Mouse (Mus musculus) cerebellum, adult 11 months (tissue): ENCODE data around the gene Map7d2.
"Not testable (repeated sequence)": the region's sequence is repeated elsewhere in the genome, so short reads cannot be mapped to it uniquely, and the experiment has no call there.

ENCODE experiments used
- DNase-seq: peaks from one replicate; pipeline ENCODE4 v3.0.0; 2022

Gene Map7d2

GRCm38 (mm10) chrX:159414130-159414828 lies at the start of gene Map7d2:
TSS of gene Map7d2 (plus strand) at chrX:159414572.
- DNase-seq: peak; percentile 54

- peak; percentile 53 for DNase-seq
These were observed 42.3 kb upstream of the Map7d2 start, which contains the start of gene Eif1ax for GRCm38 (mm10) chrX:159371831-159372752. TSS of gene Eif1ax (plus strand) at chrX:159372178.

GRCm38 (mm10) chrX:159372753-159373144 lies 41.6 kb upstream of the Map7d2 start:
- no peak for DNase-seq

- no peak for DNase-seq
These were observed 27.3 kb upstream of the Map7d2 start for GRCm38 (mm10) chrX:159387105-159387504.

GRCm38 (mm10) chrX:159388953-159389352 lies 25.4 kb upstream of the Map7d2 start:
- no peak for DNase-seq

GRCm38 (mm10) chrX:159390347-159390962 lies 23.9 kb upstream of the Map7d2 start:
- no peak for DNase-seq

GRCm38 (mm10) chrX:159391239-159391638 lies 23.1 kb upstream of the Map7d2 start:
- no peak for DNase-seq

GRCm38 (mm10) chrX:159409253-159409652 lies 5.1 kb upstream of the Map7d2 start:
- no peak for DNase-seq

- DNase-seq: peak; percentile 21
These were observed 679 bp downstream of the Map7d2 start for GRCm38 (mm10) chrX:159414829-159415673.

- not testable (repeated sequence) for DNase-seq
These were observed 16.1 kb downstream of the Map7d2 start for GRCm38 (mm10) chrX:159430507-159430906.

- DNase-seq: peak; percentile 9
These were observed 27.8 kb downstream of the Map7d2 start for GRCm38 (mm10) chrX:159442128-159442527.

GRCm38 (mm10) chrX:159447133-159447532 lies 32.8 kb downstream of the Map7d2 start:
- no peak for DNase-seq

GRCm38 (mm10) chrX:159459006-159459654 lies 44.8 kb downstream of the Map7d2 start:
- no peak for DNase-seq

- no peak for DNase-seq
These were observed 60.4 kb downstream of the Map7d2 start for GRCm38 (mm10) chrX:159474799-159475198.

- not testable (repeated sequence) for DNase-seq
These were observed 64.0 kb downstream of the Map7d2 start for GRCm38 (mm10) chrX:159478243-159478940.

- DNase-seq: no peak
These were observed 69.9 kb downstream of the Map7d2 start for GRCm38 (mm10) chrX:159484247-159484646.

GRCm38 (mm10) chrX:159503181-159503580 lies 88.8 kb downstream of the Map7d2 start:
- DNase-seq: no peak

- no peak for DNase-seq
These were observed 94.1 kb downstream of the Map7d2 start for GRCm38 (mm10) chrX:159508331-159509036.

- DNase-seq: no peak
These were observed 94.7 kb downstream of the Map7d2 start for GRCm38 (mm10) chrX:159509042-159509441.
